Mouse (Mus musculus): ENCODE results near the gene Tmigd3. TPM values are rescaled to one million over a fixed set of nuclear protein-coding genes. Genes with fewer than 3 reads are reported as not detected.

Tmigd3 gene
- polyA plus RNA-seq, 1 experiment from 2014 or later: 0.25 TPM

- H3K4me1 ChIP-seq (ENCODE audit: control insufficient read depth, insufficient read depth, low read length): no peaks in the 10 kb centered on the region
- ATAC-seq (ENCODE audit: insufficient number of reproducible peaks, low FRiP score, low TSS enrichment, low read depth) (no peak), DNase-seq (ENCODE audit: low spot score) (no peak)
- no peaks in the 10 kb centered on the region for H3K36me3 ChIP-seq (ENCODE audit: control insufficient read depth, insufficient read depth, low read length)
- no peak overlapping the region for H3K9ac ChIP-seq (ENCODE audit: low read length)
- 91% methylated on average over 5 of the region's 5 CpGs for WGBS
- H3K27me3 ChIP-seq (ENCODE audit: control insufficient read depth, insufficient read depth, low read length): no peaks in the 10 kb centered on the region
- no peak overlapping the region for H3K27ac ChIP-seq (replicated peaks; ENCODE audit: low read depth, low read length)
- no peak overlapping the region for H3K4me3 ChIP-seq (ENCODE audit: low read depth, low read length)
- no peak overlapping the region for H3K4me2 ChIP-seq (ENCODE audit: low read depth, severe bottlenecking)
- H3K9me3 ChIP-seq (ENCODE audit: control insufficient read depth, low read length): no peaks in the 10 kb centered on the region
These were observed 64.3 kb downstream of the Tmigd3 start for GRCm38 (mm10) chr3:105935033-105935432.

GRCm38 (mm10) chr3:105936111-105936510 lies 65.4 kb downstream of the Tmigd3 start:
- Histone ChIP-seq H3K4me3 (ENCODE audit: low read depth, low read length) (no peak overlapping the region), H3K27me3 (ENCODE audit: control insufficient read depth, insufficient read depth, low read length) (no peaks in the 10 kb centered on the region), H3K4me2 (ENCODE audit: low read depth, severe bottlenecking) (no peak overlapping the region), H3K9ac (ENCODE audit: low read length) (no peak overlapping the region), H3K9me3 (ENCODE audit: control insufficient read depth, low read length) (no peaks in the 10 kb centered on the region), H3K27ac (replicated peaks; ENCODE audit: low read depth, low read length) (no peak overlapping the region), H3K4me1 (ENCODE audit: control insufficient read depth, insufficient read depth, low read length) (no peaks in the 10 kb centered on the region), H3K36me3 (ENCODE audit: control insufficient read depth, insufficient read depth, low read length) (peaks cover under 1% of the 10 kb centered on the region; the same call in 1 of the 2 replicates)
- ATAC-seq (ENCODE audit: insufficient number of reproducible peaks, low FRiP score, low TSS enrichment, low read depth): no peak
- WGBS: 93% methylated on average over 4 of the region's 4 CpGs
- DNase-seq (ENCODE audit: low spot score): no peak

- Histone ChIP-seq H3K9me3 (ENCODE audit: control insufficient read depth, low read length) (no peaks in the 10 kb centered on the region), H3K36me3 (ENCODE audit: control insufficient read depth, insufficient read depth, low read length) (peaks cover 19% of the 10 kb centered on the region), H3K9ac (ENCODE audit: low read length) (no peak overlapping the region), H3K27ac (replicated peaks; ENCODE audit: low read depth, low read length) (no peak overlapping the region), H3K4me1 (ENCODE audit: control insufficient read depth, insufficient read depth, low read length) (no peaks in the 10 kb centered on the region), H3K27me3 (ENCODE audit: control insufficient read depth, insufficient read depth, low read length) (no peaks in the 10 kb centered on the region), H3K4me2 (ENCODE audit: low read depth, severe bottlenecking) (no peak overlapping the region), H3K4me3 (ENCODE audit: low read depth, low read length) (no peak overlapping the region)
- ATAC-seq (ENCODE audit: insufficient number of reproducible peaks, low FRiP score, low TSS enrichment, low read depth) (no peak), DNase-seq (ENCODE audit: low spot score) (no peak)
- WGBS: 96% methylated on average over 7 of the region's 7 CpGs
These were observed 80.6 kb downstream of the Tmigd3 start for GRCm38 (mm10) chr3:105951348-105951747.

- ATAC-seq (ENCODE audit: insufficient number of reproducible peaks, low FRiP score, low TSS enrichment, low read depth) (no peak), DNase-seq (ENCODE audit: low spot score) (no peak)
- Histone ChIP-seq H3K4me2 (ENCODE audit: low read depth, severe bottlenecking) (no peak overlapping the region), H3K36me3 (ENCODE audit: control insufficient read depth, insufficient read depth, low read length) (peaks cover 5% of the 10 kb centered on the region; the same call in 1 of the 2 replicates), H3K4me3 (ENCODE audit: low read depth, low read length) (no peak overlapping the region), H3K9me3 (ENCODE audit: control insufficient read depth, low read length) (no peaks in the 10 kb centered on the region), H3K9ac (ENCODE audit: low read length) (no peak overlapping the region), H3K27me3 (ENCODE audit: control insufficient read depth, insufficient read depth, low read length) (no peaks in the 10 kb centered on the region), H3K27ac (replicated peaks; ENCODE audit: low read depth, low read length) (no peak overlapping the region), H3K4me1 (ENCODE audit: control insufficient read depth, insufficient read depth, low read length) (peaks cover 11% of the 10 kb centered on the region; the same call in 1 of the 2 replicates)
- WGBS: 89% methylated on average over 1 of the region's 1 CpGs
These were observed 86.5 kb downstream of the Tmigd3 start for GRCm38 (mm10) chr3:105957235-105957634.

GRCm38 (mm10) chr3:105958204-105958603 lies 87.5 kb downstream of the Tmigd3 start:
- no peak overlapping the region for H3K27ac ChIP-seq (replicated peaks; ENCODE audit: low read depth, low read length)
- H3K27me3 ChIP-seq (ENCODE audit: control insufficient read depth, insufficient read depth, low read length): no peaks in the 10 kb centered on the region
- no peaks in the 10 kb centered on the region for H3K9me3 ChIP-seq (ENCODE audit: control insufficient read depth, low read length)
- WGBS: 46% methylated on average over 5 of the region's 5 CpGs
- peak overlapping the region; percentile 76 for H3K4me2 ChIP-seq (ENCODE audit: low read depth, severe bottlenecking)
- ATAC-seq (ENCODE audit: insufficient number of reproducible peaks, low FRiP score, low TSS enrichment, low read depth) (no peak), DNase-seq (ENCODE audit: low spot score) (no peak)
- H3K9ac ChIP-seq (ENCODE audit: low read length): peak overlapping the region; percentile 94
- peaks cover 8% of the 10 kb centered on the region; the same call in 1 of the 2 replicates for H3K36me3 ChIP-seq (ENCODE audit: control insufficient read depth, insufficient read depth, low read length)
- H3K4me1 ChIP-seq (ENCODE audit: control insufficient read depth, insufficient read depth, low read length): peaks cover 11% of the 10 kb centered on the region; the same call in 1 of the 2 replicates
- H3K4me3 ChIP-seq (ENCODE audit: low read depth, low read length): peak overlapping the region; percentile 86

GRCm38 (mm10) chr3:105958974-105959580 lies 88.4 kb downstream of the Tmigd3 start, which contains the start of gene Wdr77:
Gene Wdr77 (plus strand): TSS chr3:105959369.
- H3K4me2 ChIP-seq (ENCODE audit: low read depth, severe bottlenecking): peak within 1 kb of the TSS; percentile 76
- H3K27me3 ChIP-seq (ENCODE audit: control insufficient read depth, insufficient read depth, low read length): no peaks in the 10 kb centered on the region
- peak within 1 kb of the TSS; percentile 86 for H3K4me3 ChIP-seq (ENCODE audit: low read depth, low read length)
- DNase-seq (ENCODE audit: low spot score) (peak; percentile 99), ATAC-seq (ENCODE audit: insufficient number of reproducible peaks, low FRiP score, low TSS enrichment, low read depth) (peak; percentile 98)
- H3K4me1 ChIP-seq (ENCODE audit: control insufficient read depth, insufficient read depth, low read length): peaks cover 11% of the 10 kb centered on the region; the same call in 1 of the 2 replicates
- no peaks in the 10 kb centered on the region for H3K9me3 ChIP-seq (ENCODE audit: control insufficient read depth, low read length)
- H3K27ac ChIP-seq (replicated peaks; ENCODE audit: low read depth, low read length): peak within 1 kb of the TSS; percentile 65; the same call in 1 of the 2 replicates
- H3K36me3 ChIP-seq (ENCODE audit: control insufficient read depth, insufficient read depth, low read length): peaks cover 5% of the 10 kb centered on the region; the same call in 1 of the 2 replicates
- under 1% methylated on average over 50 of the region's 52 CpGs for WGBS
- peak within 1 kb of the TSS; percentile 94 for H3K9ac ChIP-seq (ENCODE audit: low read length)

GRCm38 (mm10) chr3:105959585-105959984 lies 88.9 kb downstream of the Tmigd3 start:
- Histone ChIP-seq H3K27me3 (ENCODE audit: control insufficient read depth, insufficient read depth, low read length) (no peaks in the 10 kb centered on the region), H3K4me1 (ENCODE audit: control insufficient read depth, insufficient read depth, low read length) (peaks cover 11% of the 10 kb centered on the region; the same call in 1 of the 2 replicates), H3K36me3 (ENCODE audit: control insufficient read depth, insufficient read depth, low read length) (peaks cover 9% of the 10 kb centered on the region; the same call in 1 of the 2 replicates), H3K4me2 (ENCODE audit: low read depth, severe bottlenecking) (peak overlapping the region; percentile 57), H3K9me3 (ENCODE audit: control insufficient read depth, low read length) (no peaks in the 10 kb centered on the region), H3K4me3 (ENCODE audit: low read depth, low read length) (peak overlapping the region; percentile 86), H3K27ac (replicated peaks; ENCODE audit: low read depth, low read length) (no peak overlapping the region), H3K9ac (ENCODE audit: low read length) (peak overlapping the region; percentile 86)
- under 1% methylated on average over 26 of the region's 26 CpGs for WGBS
- ATAC-seq (ENCODE audit: insufficient number of reproducible peaks, low FRiP score, low TSS enrichment, low read depth) (peak; percentile 73), DNase-seq (ENCODE audit: low spot score) (no peak)

GRCm38 (mm10) chr3:105959999-105960398 lies 89.3 kb downstream of the Tmigd3 start, which contains the start of gene Atp5f1:
Gene Atp5f1 (minus strand): TSS chr3:105960099.
- Histone ChIP-seq H3K4me1 (ENCODE audit: control insufficient read depth, insufficient read depth, low read length) (peaks cover 11% of the 10 kb centered on the region; the same call in 1 of the 2 replicates), H3K4me2 (ENCODE audit: low read depth, severe bottlenecking) (peak within 1 kb of the TSS; percentile 76), H3K9me3 (ENCODE audit: control insufficient read depth, low read length) (no peaks in the 10 kb centered on the region), H3K4me3 (ENCODE audit: low read depth, low read length) (peak within 1 kb of the TSS; percentile 86), H3K27me3 (ENCODE audit: control insufficient read depth, insufficient read depth, low read length) (no peaks in the 10 kb centered on the region), H3K9ac (ENCODE audit: low read length) (peak within 1 kb of the TSS; percentile 94), H3K27ac (replicated peaks; ENCODE audit: low read depth, low read length) (peak within 1 kb of the TSS; percentile 65; the same call in 1 of the 2 replicates), H3K36me3 (ENCODE audit: control insufficient read depth, insufficient read depth, low read length) (peaks cover 12% of the 10 kb centered on the region; the same call in 1 of the 2 replicates)
- ATAC-seq (ENCODE audit: insufficient number of reproducible peaks, low FRiP score, low TSS enrichment, low read depth) (no peak), DNase-seq (ENCODE audit: low spot score) (no peak)
- 6% methylated on average over 6 of the region's 6 CpGs for WGBS
